Mouse (Mus musculus) adrenal gland, postnatal 36 days (tissue): ENCODE results near the gene Gprin3. TPM values are rescaled to one million over a fixed set of nuclear protein-coding genes. Genes with fewer than 3 reads are reported as not detected.

Source experiments
- DNase-seq, 2 experiments: peaks; one replicate each; pipeline ENCODE4 v3.0.0; 2021; ENCODE audit warnings: mixed read lengths in 1 of 2
- long read RNA-seq, 2 experiments: library from polyadenylated mRNA; stranded (forward); transcript quantifications; one replicate each; pipeline ENCODE4 v2.0.0; 2021; ENCODE audit warnings: borderline sequencing depth in 2 of 2
- total RNA-seq, 2 experiments: library from RNA; stranded (reverse); gene quantifications; 2 replicates each; pipeline ENCODE4 v1.2.3; 2021

The Gprin3 gene
- 1 to 10 TPM; 2.5 TPM for total RNA-seq
- long read RNA-seq, experiment 1: 0 reads
- long read RNA-seq, experiment 2: 0 reads

DNA sequence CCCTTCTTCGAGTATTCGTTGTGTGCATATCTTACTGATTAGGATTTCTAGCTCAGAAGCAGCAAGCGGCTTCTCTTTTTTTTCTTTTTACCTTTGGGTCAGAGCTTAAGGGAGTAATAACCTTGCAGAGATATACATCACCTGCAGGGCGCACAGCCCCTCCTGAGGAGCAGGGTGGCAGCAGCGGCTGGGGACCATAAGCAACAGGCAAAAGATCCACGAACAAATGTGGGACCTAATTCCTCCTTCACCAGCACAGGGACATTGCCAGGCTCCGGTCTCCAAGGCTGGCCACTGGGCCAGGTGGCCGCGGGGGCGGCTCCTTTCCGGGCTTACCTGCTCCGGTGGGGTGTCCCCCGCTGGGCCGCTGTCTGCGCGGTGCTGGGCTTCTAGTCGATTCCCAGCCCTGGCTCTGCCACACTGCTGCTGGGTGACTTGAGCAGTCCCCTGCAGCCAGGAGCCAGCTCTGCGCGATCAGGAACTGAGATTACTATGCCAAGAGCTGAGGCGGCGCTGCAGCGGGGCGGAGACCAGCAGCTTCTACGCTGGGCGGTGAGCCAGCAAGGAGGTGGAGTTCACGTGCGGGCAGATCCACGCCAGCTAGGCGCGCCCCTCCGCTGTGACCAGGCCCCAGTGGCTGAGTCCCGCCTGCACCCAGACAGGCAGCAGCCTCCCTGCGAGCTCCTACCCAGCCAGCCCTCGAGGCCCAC lies at the start of gene Gprin3:
Gene Gprin3 (minus strand): TSS at position 471 of the 710 bp plus-strand sequence.
- DNase-seq: peak; percentile 88 to 90

DNA sequence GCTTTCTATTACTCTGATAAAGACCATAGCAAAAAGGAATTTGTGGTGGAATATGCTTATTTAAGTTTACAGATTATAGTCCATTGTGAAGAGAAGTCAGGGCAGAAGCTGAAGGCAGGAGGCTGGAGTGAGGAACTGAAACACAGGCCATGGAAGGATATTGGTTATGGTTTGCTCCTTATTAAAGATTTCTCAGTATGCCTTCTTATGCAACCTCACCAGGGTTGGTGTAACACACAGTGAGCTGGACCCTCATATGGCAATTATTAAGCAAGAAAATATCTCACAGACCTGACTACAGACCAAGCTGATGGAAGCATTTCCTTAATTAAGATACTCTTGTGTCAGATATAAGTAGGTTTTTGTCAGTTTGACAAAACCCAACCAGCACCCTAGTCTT lies 32.8 kb upstream of the Gprin3 start:
- DNase-seq: no peak

DNA sequence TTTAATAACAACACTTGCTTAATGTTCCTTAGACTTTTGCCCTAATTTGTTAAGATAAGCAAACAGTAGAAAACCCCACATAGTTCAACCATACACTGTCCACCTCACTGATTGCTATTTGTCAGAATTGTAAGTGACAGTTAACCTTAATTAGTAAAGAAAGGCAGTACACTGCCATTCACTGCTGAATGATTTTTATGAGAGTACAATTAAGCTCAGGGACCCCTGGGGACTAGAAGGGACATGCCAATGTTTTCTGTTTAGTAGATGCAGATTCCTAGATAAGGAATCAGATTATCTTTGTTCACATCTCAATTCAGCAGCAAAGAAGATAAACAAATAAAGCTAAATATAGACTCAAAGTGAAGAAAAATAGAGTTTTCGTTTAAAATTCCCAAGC lies 30.0 kb upstream of the Gprin3 start:
- no peak for DNase-seq

DNA sequence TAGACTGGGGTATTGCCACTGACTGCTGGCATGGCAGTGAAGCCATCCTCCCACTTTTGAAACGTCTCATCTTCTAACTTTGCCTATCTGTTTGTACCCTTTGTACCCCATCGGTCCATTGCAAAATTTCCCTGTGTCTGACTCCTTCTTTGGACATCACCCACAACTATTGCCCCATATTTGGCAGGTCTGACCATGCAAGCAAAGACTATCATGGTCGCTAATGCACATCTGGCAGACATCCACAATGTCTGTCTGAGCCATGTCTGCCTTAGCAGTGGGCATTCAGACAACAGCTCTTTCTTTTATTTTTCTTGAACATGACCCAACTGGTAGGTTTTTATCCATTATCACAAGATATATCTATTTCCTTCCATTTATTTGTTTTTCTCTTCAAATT lies 25.3 kb upstream of the Gprin3 start:
- DNase-seq: peak in 1 of 2 experiments; percentile 37

DNA sequence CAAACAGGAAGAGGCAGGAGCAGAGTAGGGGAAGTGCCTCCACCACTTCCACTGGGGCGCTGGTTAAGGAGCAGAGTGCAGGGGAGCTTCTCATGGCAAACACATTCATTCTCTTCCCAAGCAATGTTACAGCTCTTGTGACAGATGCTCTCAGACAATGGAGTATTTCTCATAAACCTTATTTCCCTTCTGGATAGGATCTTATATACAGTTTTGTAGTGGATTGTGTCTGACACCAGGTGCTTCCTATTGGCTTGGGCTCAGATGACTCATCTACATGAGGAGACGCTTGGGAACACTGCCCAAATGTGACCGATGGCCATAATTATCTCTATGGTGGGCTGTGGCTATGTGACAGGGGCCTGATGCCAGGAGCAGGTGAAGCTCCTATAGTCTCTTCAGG lies 19.0 kb upstream of the Gprin3 start:
- no peak for DNase-seq

DNA sequence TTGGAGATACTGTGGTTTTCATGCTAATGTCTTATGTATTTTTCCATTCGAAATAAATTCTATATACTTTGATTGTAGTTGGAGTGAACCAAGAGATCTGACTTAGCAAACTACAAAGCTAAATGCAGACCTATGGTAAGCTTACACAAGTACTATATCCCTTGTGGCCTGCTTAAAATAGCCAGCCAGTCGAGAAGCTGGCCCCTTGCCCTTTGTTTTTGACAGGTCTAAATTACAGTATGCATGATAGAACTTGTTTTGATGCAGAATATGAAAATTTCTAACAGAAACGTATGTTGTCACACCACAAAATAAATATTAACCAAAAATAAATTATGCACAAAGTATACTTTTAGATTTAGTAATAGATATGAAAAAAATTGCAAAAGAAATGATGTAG lies 9.8 kb upstream of the Gprin3 start:
- DNase-seq: no peak

DNA sequence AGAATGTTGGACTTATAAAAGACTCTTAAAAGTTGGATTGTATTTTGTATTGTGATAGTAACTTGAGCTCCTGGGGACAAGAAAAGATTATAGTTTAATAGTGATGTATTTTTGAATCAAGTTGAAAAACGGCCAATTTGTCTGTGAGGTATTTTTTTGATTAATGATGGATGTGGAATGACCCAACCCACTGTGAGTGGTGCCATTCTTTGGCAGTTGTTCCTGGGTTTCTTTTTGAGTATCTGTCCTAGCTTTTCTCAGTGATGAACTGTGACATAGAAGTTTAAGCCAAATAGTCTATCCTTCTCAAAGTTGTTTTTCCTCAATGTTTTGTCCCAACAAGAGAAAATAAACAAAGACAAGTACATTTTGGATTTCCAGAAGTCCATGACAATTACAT lies 7.0 kb upstream of the Gprin3 start:
- DNase-seq: no peak

DNA sequence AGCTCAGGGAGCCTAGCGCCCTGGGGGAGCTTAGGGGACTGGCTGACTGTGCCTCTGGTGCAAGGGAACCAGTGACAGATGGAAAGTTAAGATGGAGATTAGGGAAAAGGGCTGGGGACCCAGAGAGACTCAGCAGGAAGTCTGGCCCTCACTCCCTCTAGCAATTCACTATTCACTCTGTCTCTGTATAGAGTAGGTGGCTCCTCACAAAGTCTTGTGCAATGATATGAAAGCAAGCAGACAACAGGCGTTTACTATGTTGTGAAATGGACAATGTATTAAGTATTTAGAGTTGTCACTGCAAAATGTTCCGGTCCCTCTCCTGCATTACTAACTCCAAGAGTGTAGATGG lies 416 bp upstream of the Gprin3 start:
- no peak for DNase-seq

DNA sequence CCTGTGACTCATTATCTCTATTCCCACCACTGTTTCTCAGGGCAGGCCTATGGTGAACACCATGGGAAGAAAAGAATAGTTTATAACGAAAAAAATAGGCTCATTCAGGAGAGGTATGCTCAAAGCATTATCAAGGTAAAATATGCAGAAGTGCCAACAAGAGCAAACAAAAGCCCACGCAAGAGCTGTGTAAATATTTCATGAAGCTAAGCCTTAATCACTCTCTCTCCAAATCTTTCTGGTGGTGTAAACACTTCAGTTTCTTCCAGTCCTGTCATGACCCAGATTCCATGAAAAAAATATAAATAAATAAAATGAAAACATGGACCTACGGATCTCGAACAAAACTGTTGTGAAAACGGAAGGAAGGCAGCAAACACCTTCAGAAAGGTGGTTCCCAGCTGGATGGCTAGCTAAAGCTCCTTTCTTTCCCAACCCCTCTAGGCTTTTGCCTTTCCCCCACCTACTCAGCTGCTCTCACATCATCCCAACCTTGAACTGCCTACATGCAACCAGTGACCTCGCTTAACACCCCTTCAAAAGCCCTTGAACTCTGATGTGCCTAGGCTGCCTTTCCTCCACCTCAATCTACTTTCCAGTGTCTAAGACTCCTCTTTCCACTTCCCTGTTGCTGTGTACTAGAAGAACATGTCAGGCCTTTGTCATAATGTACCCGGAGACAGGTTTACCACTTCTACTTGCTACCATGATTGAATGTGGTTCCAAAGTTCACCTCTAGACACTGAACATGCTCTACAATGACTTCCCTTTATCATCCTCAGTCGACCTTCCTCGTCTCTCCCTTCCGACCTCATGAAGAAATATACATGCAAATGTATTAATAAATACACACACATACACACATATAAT lies 988 bp downstream of the Gprin3 start:
- no peak for DNase-seq

DNA sequence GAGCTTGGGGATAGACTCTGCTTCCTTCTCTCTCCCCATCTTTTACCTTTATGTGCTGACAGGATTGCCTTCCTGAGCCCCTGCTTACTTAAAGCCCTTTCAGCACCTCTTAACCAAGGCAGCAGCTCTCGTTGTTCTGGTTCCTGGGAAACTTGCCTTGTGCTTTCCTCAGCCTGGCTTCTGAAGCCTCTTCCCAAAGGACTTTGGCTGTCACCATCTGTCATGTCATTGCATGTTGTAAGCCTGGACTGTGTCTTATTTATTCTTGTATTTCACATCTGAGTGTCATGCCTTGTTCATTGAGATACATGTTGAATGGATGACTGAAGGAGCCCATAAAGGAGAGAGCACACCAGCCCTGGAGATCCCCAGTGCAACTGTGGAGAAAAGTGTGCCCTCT lies 2.3 kb downstream of the Gprin3 start:
- DNase-seq: no peak

DNA sequence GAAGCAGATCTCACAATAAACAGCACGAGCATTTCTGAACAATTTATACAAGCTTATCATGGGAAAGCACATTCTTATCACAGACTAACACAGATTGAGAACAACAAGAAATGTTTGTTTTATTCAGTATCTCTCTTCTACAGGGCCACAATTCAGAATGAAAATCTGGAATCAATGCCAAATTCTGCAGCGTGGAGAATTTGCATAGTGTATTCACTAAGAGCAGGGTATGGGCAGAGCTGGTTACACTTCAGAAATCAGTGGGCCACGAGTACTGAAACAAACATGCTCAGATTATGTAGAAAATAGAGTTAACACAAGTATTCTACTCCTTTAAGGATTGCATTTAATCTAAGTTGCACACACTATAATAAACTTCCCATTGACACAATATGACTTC lies 6.8 kb downstream of the Gprin3 start:
- DNase-seq: no peak

DNA sequence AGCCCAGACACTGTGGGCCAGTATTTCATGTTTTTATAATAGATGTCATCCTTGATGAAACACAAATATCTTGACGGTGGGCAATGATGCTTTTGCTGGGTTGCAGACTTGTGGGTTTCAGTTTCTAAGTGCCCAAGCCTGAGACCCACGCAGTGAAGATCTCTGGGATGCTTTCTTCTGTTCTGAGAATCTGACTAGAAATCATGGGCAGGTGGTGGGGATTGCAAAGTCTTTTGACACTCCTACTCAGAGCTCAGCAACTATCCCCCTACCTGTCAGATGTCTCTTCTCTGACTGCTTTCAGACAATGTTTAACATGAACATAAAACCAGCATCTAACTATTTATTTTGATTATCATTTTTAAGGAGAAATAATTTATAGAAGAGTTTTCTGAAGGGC lies 7.4 kb downstream of the Gprin3 start:
- DNase-seq: no peak

DNA sequence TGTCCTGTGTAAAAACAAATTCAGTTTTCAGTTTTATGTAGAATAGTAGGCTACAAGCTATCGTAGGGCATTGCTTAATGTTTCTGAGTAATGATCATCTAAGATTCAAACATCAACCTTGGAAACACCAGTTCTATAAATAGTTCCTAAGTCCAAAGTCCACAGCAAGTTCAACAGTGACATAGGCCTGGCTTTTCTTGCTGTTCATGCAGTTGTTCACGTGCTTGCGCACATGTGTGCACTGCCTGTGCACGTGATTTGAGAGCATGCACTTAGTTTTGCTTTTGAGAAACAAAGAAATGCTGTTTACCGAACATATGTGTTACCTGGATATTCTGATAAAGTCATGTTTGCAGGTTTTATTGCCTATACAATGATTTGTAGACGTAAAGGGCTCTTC lies 11.3 kb downstream of the Gprin3 start:
- DNase-seq: peak in 1 of 2 experiments; percentile 8

DNA sequence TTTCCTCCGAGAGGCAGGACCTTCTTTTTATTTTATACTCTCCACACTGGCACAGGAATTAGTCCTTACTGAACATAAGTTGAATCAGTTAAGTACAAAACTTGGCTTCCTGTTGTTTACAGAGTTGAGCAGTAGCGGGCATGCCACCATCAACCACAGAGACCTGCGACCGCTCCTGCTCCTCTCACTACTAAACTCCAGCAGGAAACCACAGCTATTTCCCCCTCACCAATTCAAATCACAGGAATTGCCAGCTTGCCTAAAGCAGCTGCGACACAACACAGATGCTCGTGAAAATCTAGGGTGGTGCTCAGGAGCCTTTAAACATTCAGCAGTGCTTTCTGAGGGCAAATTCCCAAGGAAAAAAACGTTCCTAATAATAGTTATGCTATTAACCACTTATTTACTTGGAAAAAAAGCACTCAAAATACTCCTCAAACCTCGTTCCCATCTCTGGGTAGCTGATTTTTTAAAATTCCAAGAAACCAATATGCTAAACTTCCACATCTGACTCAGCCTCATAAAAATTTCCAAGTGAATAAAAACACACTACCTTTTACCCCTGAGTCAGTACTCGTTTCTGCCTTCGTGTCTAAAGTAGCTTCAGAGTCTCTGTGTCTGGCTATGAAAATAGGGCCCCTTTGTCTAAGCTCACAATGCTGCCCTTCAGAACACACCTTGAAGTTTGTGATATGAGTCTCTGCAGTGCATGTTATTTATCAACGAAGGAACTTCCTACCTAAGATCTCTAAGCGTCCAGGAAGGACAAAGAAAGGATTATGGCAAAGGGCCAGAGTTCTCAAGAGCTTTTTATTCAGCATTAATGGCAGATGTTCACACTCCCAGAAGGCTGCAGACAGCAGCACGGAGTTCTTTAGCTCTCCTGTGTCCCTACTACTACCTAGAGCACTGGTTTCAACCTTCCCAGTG lies 13.4 kb downstream of the Gprin3 start:
- no peak for DNase-seq

DNA sequence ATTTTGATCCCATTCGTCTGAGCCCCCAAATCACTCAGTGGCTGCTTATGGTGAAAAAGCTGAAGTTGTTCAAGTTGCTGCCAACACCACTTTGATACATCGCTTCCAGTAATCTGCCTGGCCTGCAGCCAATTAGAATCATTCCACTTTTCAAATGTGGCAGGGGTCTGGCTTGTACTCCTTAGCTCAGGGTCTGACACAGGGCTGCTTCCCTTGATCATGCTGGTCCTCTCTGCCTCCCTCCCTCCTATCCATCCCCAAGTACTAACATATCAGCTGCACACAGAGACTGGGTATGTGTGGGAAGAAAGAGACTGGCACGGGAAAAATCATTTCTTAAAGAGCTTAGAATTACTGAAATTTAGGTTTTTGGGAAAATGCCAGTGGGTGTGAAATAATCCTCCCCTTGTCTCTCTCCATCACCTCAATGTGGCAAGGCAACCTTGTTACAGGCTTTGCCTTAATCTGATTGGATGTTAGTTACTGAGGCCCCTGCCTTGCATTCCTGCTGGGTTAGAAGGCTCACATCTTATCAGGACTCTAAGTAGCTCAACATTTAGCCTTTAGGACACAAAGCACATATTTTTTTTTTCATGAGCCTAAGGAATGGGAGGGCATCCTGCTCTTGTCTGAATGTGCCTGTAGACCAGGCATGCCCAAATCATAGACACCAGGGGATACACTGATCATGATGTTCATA lies 16.9 kb downstream of the Gprin3 start:
- DNase-seq: no peak

DNA sequence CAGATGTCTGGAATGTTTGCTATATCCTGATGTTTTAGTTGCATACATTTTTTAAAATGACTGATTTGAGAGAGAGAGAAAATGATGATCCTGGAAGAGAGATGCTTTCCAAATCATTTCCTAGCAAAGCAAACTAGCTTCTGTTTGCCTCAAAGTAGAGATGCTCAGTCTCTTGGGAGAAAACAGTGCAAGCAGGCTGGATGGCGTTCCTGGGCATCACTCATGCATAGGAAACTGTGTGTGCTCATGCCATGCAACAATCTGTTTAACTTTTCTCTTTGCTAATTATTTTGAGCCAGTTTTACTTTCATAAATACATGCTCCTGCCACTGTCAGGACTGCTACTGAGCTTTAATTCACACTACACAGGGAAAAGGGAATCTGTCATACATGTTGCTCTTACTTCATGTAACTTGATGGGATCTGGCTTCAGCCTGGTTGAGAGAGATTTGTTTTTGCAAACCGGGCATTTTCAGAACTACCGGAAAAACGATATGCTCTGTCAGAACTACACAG lies 18.6 kb downstream of the Gprin3 start:
- DNase-seq: no peak

DNA sequence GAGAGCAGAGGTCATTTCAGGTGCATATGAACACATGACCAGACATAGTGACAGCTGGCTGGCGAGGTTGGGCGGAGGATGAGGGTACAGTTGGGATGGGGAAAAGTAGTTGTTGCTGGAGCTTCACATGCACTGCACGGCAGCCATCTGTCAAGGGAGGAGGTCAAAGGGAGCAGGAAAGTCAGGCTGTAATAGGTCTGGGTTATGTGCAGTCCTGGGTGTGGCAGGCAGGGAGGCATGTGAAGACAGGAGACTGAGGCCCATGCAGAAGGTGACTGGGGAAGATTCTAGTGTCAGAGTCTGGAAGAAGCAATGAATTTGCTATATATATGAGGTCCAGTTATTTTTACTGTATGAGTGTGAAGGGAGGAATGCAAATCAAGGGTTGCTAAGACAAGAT lies 35.9 kb downstream of the Gprin3 start:
- no peak for DNase-seq

DNA sequence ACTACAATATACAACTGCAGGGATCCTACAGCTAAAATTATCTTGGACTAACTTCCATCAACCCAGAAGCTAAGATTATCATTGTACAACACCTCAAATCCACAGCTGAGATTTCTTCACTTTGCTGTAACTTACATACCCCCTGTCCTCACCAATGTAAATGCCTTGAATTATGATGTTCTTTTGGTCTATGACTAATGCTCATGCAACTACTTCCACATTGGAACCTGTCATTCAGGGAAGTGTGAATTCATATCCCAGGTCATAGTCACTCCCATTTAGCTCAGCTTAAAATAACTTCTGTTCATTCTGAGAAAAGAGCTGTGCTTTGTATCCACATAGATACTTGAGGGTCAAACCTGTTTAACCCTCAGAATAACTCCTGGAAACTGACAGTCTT lies 60.8 kb downstream of the Gprin3 start:
- DNase-seq: no peak

DNA sequence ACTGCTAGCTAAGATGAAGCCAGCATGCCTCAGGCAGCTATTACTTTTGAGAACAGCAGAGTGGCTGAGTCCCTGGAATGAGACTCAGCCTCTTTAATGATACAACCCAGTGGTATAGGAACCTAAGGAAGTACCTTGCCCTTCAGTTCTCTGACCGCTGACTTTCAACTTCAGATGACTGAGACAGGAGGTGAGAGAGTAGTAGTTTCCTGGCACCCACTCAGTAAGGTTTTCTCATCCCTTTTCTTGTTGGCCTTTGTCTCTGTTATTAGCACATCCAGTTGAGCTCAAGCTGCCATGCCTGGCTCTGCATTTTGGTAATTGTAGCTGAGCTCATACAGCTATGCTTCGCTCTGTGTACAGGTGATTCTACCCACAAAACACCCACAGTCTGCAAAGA lies 62.8 kb downstream of the Gprin3 start:
- no peak for DNase-seq

DNA sequence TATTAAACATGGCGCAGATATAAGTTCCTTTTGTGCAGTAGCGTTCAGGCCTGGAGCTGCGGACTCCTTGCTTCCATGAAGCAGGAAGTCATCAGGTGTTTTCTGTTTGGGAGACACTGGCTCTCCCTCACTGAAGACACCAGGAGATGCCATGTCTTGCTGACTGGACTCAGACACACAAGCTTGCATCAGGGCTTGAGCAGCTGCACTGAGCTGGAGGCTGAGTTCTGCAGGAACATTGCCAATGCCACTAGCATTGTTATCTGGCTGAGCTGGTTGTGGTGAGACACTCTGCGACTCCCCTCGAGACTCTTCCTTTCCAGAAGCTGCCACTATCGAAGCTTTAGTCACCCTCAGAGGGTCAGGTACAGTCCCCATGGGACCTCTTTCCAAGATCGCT lies 71.2 kb downstream of the Gprin3 start:
- no peak for DNase-seq

DNA sequence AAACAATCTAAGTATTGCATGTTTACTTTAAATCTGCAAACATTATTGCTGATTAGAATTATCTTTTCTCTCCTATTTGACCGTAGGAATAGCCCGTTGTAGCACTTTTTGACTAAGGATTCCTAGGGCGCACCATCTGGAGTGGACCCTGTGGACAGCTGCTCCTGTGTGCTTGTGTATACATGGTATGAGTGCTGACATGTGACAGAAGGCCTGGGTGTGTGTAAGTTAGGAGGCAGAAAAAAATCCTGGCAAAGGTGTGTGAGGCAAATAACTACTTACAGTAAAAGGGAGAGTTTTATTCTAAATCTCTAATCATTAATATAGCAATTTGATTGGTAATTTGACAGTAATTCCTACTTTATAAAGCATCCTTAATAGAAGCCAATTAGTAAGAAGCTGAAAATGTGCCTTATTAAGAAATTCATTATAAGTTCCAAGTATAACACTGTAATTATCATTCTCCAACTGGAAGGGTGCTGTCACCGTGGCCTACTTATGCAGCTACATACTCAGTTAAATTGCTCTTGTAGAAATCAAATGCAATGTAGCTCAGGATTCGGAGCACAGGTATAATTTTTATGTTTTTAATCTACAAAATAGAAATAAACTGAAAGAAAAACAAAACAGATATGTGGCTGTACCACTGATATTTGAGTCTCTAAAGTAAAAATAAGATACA lies 74.8 kb downstream of the Gprin3 start:
- no peak for DNase-seq
